Mouse (Mus musculus) B cell, adult 2 months (primary cell): ENCODE results near the gene Colgalt1.

Source experiments
- DNase-seq, 2 experiments: peaks; one replicate each; pipeline ENCODE4 v3.0.0; 2022

Colgalt1 gene

GRCm38 (mm10) chr8:71629096-71629697 lies 18.4 kb downstream of the Colgalt1 start:
- DNase-seq: peak; percentile 95 to 97

DNA sequence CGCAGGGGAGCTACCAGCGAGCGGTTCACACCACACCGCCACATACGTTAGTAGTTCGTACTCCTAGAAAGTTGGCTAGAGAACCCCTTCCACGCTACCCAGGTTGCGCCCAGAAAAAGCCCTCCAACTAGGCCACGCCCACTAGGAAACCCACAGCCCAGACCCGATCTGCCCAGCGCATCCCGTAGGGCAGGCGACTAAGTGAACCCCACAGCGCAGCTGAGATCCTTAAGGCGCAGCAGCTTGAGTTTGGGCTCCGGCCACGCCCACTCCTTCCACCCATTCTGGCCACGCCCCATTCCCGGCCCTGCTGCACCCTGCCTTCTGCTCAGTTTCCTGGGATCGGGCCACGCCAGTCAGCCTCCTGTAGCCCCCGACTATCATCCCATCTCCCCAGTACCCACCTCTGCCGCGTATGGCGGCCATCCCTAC lies 19.0 kb downstream of the Colgalt1 start:
- DNase-seq: peak; percentile 44 to 49

- no peak for DNase-seq
These were observed 20.0 kb downstream of the Colgalt1 start for GRCm38 (mm10) chr8:71630761-71631160.

GRCm38 (mm10) chr8:71631897-71632296 lies 21.1 kb downstream of the Colgalt1 start:
- DNase-seq: no peak

DNA sequence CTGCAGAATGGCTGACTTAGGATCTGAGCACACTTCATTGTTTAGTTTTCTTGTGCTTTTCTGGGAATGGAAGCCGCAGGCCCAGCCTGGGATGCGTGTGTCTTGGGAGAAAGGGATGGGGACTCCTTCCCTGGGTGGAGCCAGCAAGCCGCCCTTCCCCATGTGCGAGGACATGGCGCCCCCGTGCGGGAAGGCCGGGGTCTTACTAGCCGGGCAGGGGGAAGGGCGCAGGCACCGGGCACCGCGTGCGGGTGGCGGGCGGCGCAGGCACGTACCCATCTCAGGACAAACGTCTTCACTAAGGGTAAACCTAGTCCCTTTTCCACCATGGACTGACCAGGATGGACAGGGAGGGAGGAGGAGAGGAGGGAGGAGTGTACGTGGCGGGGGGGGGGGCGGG lies 22.4 kb downstream of the Colgalt1 start:
- DNase-seq: peak; percentile 89 to 90

- DNase-seq: peak; percentile 77
These were observed 23.3 kb downstream of the Colgalt1 start for GRCm38 (mm10) chr8:71633981-71634667.

DNA sequence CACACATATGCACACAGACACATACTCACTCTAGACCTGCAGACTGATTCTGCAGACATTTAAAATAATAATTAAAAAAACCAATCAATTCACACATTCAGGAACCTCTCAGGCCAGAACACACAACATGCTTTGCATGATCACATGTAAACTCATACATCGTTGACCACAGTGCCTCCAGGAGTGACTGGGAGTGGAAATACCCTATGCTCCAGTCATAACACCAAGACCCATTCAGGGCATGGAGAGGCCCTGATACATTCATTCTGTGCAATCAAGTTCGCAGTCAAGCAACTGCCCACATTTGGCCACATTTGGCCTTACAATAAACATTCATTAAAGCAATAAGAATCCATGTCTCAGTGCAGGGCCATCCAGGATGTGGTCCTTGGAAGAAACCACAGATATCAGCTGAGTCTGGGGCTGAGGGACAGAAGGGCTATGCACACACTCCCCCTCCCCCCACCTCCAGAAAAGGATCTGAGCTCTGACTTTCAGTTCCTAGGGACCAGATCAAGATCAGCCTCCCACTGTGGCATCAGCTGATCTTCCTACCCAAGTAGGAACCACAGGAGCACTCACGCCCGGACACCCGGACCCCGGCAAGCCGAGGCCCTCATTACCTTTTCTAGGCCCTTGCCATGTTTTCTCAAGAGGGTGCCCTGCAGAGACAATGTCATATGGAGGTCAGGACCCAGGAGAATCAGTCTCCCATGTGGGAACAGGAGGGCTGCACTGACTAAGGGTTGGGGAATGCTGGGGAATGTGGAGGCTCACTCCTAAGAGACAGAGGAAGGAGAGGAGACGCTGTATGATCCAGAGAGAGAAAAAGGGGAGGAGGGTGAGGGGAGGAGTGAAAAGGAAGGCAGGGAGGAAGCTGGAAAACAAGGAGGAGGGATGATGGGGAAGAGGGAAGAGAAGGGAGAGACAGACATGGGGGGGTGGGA lies 26.6 kb downstream of the Colgalt1 start:
- DNase-seq: no peak

GRCm38 (mm10) chr8:71638321-71638720 lies 27.5 kb downstream of the Colgalt1 start:
- no peak for DNase-seq

GRCm38 (mm10) chr8:71639318-71639717 lies 28.5 kb downstream of the Colgalt1 start:
- DNase-seq: no peak

- no peak for DNase-seq
These were observed 34.7 kb downstream of the Colgalt1 start for GRCm38 (mm10) chr8:71645510-71645909.

- peak; percentile 60 to 67 for DNase-seq
These were observed 43.8 kb downstream of the Colgalt1 start for GRCm38 (mm10) chr8:71654600-71654999.

DNA sequence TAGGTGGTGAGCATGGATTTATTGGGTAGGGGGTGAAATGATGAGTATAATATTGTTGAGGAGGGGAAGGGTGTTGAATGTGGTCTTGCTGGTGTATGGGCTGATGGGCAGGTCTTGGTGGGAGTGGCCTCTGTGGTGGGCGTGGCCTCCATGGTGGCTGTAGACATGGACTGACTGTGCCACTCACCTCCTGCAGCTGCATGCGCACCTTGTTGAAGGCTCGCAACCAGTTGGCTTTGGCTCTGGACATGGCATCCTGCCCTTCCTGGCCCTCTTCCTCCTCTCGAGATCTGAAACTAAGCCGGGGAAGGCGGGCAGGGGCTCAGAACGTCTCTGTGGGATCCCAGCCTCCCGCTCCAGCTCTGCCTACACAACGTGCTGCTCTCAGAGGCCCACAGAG lies 47.0 kb downstream of the Colgalt1 start:
- DNase-seq: peak in 1 of 2 experiments; percentile 33

- no peak for DNase-seq
These were observed 47.8 kb downstream of the Colgalt1 start for GRCm38 (mm10) chr8:71658515-71659049.

DNA sequence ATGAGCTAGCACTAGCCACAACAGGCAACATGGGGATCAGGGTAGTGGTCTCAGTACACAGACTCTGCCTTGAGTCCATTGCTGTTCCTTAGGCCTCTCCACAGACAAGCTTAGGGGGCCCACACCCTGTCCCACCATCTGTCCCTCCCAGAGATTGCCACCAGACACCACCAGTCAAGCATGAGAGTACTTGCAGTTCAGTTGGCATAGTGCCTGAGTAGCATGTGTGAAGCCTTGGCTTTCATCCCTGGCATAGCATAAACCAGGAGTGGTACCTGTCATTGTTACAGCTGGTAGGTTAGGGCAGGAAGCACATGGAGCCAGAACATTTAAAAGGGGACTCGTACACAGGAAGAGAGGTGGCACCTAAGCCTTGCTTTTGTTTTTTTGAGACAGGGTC lies 49.0 kb downstream of the Colgalt1 start:
- no peak for DNase-seq

DNA sequence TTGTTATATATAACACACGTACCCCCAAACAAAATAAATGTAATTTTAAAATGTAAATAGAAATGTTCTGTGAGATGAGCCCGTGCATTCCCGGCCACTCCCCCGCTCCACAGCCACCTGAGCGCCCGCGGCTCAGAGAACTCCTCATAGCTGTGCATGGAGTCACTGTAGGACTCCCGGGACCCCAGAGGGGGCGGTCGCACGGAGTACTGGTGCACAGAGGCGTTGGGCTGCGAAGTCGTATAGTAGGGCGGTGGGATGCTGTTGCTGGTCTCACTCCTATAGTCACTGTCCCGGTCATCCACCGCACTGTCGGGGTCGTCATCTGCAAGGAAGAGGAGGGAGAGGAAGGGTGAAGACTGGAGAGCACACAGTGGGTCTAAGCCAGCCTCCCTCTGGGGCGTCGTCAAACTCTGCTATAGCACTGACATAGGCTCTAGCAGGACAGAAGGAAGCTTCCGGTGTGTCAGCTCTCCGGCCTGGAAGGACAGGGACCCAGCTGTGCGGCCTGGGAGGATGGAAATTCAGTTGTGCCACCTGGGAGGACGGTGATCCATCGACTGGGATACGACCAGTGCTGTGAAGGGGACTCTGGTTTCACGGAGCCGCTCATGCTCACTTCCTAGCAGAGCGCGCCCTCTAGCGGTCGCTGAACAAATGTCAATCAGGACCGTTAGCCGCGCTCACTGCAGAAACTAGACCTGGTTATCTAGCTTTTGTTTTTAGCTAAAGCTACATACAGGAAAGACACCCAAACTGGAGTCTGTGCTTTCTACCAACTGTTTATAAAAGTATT lies 49.7 kb downstream of the Colgalt1 start:
- DNase-seq: peak; percentile 87 to 89

DNA sequence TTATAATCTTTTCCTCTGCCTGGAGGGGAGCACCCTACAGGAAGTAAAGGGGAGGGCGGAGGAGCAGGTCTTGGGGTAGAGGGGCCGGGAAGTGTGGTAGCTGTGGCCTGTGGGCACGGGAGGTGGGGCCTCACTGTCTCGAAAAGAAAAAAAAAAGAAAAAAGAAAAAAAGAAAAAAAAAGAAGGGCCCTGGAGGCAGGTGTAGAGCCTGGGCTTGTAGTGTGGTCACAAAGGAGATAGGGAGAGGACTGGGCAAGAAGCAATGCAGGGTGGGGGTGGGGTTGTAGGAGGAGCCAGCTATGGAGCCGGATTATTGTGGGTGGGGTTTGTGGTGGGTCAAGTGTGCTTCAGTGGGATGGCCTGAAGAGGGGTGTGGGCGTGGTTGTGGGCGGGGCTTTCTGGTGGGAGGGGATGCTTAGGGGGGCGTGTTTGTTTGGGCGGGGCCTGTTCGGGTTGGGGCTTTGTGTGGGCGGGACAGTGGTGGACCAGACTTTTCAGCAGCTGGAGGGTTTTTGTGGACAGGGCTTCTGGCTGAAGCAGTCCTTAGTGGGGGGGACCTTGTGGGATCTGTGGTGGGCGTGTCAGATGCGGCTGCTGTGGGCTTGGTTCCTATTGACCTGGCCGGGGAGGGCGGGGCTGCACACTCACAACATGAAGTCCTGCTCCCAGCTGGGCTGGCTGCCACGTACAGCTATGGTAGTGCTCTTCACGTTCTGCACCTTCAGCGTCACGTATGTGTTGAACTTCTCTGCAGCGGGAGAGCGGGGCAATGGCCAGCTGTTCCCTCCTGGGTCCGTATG lies 54.7 kb downstream of the Colgalt1 start:
- DNase-seq: peak; percentile 72 to 74

DNA sequence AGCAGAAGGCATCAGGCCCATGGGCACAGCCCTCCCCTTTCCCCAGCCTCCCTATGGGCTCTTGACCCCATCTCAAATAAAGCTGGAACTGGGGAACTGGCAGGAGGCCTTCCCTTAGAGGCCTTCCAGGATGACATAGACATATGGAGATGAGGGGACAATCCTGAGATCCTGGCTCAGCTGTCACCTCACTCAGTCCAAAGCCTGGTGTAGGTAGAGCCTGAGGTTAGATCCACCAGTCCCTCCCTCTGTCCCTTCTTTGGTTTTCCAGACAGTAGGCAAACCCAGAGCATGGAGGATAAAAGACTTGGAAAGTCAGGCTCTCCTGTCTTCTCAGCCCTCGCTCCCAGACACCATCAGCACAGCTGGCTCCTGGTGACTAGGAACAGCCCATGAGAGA lies 56.1 kb downstream of the Colgalt1 start:
- DNase-seq: no peak

DNA sequence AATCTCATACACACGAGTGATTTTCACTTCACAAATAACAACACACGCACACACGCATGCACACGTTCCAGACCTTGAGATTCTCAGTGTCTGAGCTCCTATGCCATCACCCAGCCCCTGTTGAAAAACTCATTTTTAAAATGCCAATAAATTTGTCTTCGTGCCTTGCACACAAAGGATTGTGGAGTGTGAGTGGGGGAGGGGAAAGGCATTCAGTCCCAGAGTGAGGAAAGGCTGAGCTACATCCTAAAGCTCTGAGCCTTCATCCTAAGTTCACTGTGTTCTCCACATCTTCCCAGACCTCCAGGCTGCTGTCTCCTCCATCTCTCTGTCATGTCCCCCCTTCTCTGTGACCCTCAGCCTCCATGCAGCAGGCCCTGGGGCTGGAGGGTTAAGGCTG lies 56.5 kb downstream of the Colgalt1 start:
- DNase-seq: no peak

GRCm38 (mm10) chr8:71668220-71668975 lies 57.6 kb downstream of the Colgalt1 start:
- peak; percentile 67 to 73 for DNase-seq

GRCm38 (mm10) chr8:71670198-71670597 lies 59.4 kb downstream of the Colgalt1 start:
- no peak for DNase-seq
